Mouse (Mus musculus) bone marrow, adult 2 months (tissue): ENCODE measurements around the gene Cdc42bpa.

Experiments used
- CTCF ChIP-seq: fragments of 200-500 bp; IDR thresholded peaks from 2 replicates; pipeline ENCODE4 v1.5.1; 2011; ENCODE audit warnings: low read length, control low read depth; ENCODE audit not compliant: control insufficient read depth, insufficient read depth
- POLR2A ChIP-seq: fragments of 200-500 bp; IDR thresholded peaks from 2 replicates; pipeline ENCODE4 v1.6.1; 2011; ENCODE audit warnings: low read depth, mild to moderate bottlenecking, control low read depth, low read length, borderline replicate concordance; ENCODE audit not compliant: control insufficient read depth

DNA sequence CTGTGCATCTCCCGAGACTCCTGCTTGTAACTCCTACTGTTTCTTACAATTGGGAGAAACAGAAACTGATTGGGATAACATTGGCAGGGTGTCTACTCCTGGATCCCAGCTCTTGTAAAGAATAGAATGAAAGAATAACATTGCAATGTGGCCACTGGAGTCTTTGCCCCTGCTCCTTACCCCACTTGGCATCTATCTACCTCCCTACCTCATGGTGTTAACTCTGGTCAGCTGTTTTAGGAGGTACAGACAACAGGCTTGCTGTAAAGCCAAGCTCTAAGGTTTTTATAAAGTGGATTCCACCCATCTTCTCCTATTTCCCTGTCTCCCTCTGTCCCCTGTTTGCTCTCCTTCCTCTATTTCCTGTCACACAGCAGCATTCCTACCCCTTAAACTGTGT is 21.9 kb downstream of the Cdc42bpa start:
- TF ChIP-seq CTCF = no peak
- no peak for TF ChIP-seq POLR2A
